Mouse (Mus musculus) embryo, embryonic 11 days (tissue): Measurements from ENCODE around the gene Tmem198.

Source experiments
- DNase-seq: peaks from one replicate; pipeline ENCODE4 v3.0.0-alpha.2; 2015

The Tmem198 gene

GRCm38 (mm10) chr1:75478916-75479634 is at the start of gene Tmem198, which contains the start of gene Chpf:
Gene Tmem198, plus strand, starts transcription at chr1:75479532.
Gene Chpf, minus strand, starts transcription at chr1:75479307.
- peak; percentile 99 for DNase-seq

GRCm38 (mm10) chr1:75435475-75436328 is 43.6 kb upstream of the Tmem198 start, which contains the start of gene Gmppa:
Gene Gmppa, plus strand, starts transcription at chr1:75435930.
- DNase-seq: peak; percentile 92

DNA sequence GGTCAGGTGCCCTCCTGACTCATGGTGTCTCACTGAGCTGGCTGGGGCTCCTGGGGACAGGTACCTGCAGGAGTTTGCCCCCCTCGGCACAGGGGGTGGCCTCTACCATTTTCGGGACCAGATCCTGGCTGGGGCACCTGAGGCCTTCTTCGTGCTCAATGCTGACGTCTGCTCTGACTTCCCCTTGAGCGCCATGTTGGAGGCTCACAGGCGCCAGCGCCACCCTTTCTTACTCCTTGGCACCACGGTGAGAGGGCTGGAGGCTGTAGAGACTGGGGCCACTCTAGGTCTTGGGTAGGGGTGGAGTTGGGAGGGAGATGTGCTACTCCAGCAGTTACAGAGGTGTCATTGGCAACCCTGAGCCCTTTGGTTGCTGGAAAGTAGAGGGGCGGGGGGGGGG is 40.5 kb upstream of the Tmem198 start:
- no peak for DNase-seq

GRCm38 (mm10) chr1:75440661-75441060 is 38.7 kb upstream of the Tmem198 start:
- DNase-seq: no peak

GRCm38 (mm10) chr1:75441471-75441996 is 37.8 kb upstream of the Tmem198 start:
- DNase-seq: no peak

DNA sequence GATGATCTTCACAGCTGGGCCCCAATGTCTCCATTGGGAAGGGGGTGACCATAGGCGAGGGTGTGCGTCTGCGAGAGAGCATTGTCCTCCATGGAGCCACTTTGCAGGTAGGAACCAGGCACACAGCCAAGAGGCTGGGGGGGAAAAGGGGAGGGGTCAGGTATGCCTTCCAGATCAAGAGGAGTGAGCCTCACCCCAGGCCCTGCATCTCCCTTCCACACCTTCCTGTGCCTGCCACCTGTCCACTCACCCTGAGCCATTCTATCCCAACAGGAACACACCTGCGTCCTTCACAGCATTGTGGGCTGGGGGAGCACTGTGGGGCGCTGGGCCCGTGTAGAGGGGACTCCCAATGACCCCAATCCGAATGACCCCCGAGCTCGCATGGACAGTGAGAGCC is 37.2 kb upstream of the Tmem198 start:
- no peak for DNase-seq

GRCm38 (mm10) chr1:75442811-75443210 is 36.5 kb upstream of the Tmem198 start:
- DNase-seq: no peak

- DNase-seq: no peak
Observed at GRCm38 (mm10) chr1:75443247-75444024, 35.9 kb upstream of the Tmem198 start.

- DNase-seq: no peak
Observed at GRCm38 (mm10) chr1:75444208-75444607, 35.1 kb upstream of the Tmem198 start.

- DNase-seq: no peak
Observed at GRCm38 (mm10) chr1:75445141-75445701, 34.1 kb upstream of the Tmem198 start.

GRCm38 (mm10) chr1:75445751-75446611 is 33.4 kb upstream of the Tmem198 start:
- DNase-seq: peak; percentile 89

GRCm38 (mm10) chr1:75446656-75447055 is 32.7 kb upstream of the Tmem198 start:
- peak; percentile 75 for DNase-seq

- DNase-seq: peak; percentile 59
Observed at GRCm38 (mm10) chr1:75447265-75448051, 31.9 kb upstream of the Tmem198 start.

DNA sequence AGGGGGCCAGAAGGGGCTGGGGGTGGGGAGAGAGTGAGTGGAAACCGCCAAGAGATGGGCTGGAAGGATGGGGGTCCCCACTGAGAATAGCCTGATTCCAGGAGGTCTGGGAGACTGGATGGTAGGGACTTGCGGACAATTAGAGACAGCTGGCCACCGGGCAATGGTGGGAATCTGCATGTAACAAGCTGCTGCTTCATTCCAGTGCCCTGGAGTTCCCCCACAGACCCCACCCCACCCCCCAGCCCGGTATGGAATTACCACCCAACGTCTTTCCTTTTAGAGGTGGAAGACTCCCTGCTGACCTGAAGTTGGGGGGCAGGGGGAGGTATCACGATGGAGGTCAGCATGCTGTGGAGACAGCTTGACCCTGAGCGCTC is 31.3 kb upstream of the Tmem198 start:
- DNase-seq: peak; percentile 56

GRCm38 (mm10) chr1:75448937-75449336 is 30.4 kb upstream of the Tmem198 start:
- peak; percentile 63 for DNase-seq

DNA sequence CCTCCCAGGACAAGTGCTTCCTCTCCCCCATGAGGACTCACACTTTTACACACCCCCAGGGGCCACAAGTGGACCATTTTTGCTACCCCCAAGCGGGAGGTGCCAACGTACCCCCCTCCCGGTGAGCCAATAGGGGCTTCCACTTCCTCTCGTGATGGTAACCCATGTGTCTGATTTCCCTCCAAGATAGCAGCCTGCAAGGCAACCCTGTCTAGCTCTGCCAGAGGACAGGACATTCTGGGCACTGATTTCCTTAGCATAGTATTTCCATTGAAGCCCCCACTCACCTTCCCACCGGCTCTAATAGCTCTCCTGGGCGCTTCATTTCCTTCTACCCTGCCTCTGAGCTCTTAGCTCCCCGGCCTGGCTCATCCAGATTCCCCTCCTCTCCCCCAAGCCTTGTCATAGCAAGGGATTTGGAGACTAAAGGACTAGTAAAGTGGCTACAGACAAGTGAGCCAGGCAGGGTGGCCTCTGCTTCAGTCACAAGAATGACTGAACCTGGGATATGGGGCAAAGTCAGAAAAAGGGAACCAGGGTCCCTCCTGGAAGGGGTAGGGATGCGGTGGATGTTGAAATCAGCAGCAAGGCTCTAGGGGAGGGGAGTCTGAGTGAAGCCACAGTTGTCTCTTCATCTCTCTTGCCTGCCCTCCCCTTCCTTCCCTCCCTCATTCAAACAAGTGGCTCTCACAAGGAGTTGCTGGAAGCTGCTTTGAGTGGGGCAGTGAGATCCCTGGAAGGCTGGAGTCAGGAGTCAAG is 29.8 kb upstream of the Tmem198 start:
- DNase-seq: no peak

- peak; percentile 52 for DNase-seq
Observed at GRCm38 (mm10) chr1:75450314-75451005, 28.9 kb upstream of the Tmem198 start, which contains the start of gene Asic4. Gene Asic4, plus strand, starts transcription at chr1:75450436.

DNA sequence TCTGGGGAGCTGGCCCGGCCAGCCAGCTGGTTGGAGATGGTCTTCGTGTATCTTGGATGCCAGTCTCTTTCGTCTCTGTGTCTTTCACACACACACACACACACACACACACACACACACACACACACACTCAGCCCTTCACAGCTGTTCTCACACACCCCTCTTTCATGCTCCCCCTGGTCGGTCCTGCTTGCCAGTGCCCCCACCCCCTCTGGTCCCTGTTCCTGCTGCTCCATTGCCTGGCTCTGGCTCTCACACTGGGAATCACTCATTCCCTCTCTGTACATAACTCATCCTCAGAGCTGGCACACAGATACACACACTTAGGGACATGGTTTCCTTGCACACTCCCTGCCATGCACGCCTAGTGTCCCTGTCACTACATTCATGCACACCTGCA is 27.4 kb upstream of the Tmem198 start:
- no peak for DNase-seq

DNA sequence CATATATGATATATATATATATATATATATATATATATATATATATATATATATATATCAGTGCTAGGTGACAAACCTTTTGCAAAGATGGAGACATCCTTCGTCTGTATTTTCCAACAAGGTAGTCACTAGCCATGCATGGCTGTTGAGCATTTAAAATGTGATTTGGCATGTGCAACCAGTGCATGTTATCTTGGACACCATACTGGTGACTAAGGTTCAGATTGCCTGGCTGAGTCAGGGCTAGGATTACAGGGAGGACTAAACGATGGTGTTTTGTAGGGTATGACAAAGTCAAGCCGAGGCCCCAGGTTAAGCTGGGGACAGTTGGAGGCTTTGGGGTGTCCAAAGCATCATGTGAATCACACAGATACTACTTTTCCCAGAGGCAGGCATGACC is 23.9 kb upstream of the Tmem198 start:
- no peak for DNase-seq
